Mouse (Mus musculus) liver, embryonic 18 days (tissue): Measurements from ENCODE around the gene Rnf13. TPM values are rescaled to one million over a fixed set of nuclear protein-coding genes. Genes with fewer than 3 reads are reported as not detected.

ENCODE experiments used
- polyA plus RNA-seq: library from polyadenylated mRNA; depleted of rRNA; stranded (reverse); fragments of >200 nt; gene quantifications from 2 replicates; pipeline ENCODE4 v1.2.3, GENCODE M21; 2012; rRNA removed

The Rnf13 gene
- polyA plus RNA-seq, result 27.7 and 31.7 TPM in 2 replicates

GRCm38 (mm10) chr3:57735511-57736370, at the start of gene Rnf13:
Gene Rnf13, plus strand, starts transcription at chr3:57736062.

GRCm38 (mm10) chr3:57692719-57693118, 43.1 kb upstream of the Rnf13 start, which contains the start of gene Ankub1:
Gene Ankub1, minus strand, starts transcription at chr3:57692799.

GRCm38 (mm10) chr3:57847760-57848185, 111.9 kb downstream of the Rnf13 start, which contains the start of gene Pfn2:
Gene Pfn2, minus strand, starts transcription at chr3:57848079.

Other genes starting within 250 kb of the Rnf13 start
- gene Wwtr1, start 160.2 kb upstream of the Rnf13 start, polyA plus RNA-seq, result 3.4 and 3.6 TPM in 2 replicates
- 18.2 and 20.0 TPM in 2 replicates for gene Commd2, start 84.3 kb upstream of the Rnf13 start, polyA plus RNA-seq
- 0.05 and 0.06 TPM in 2 replicates for gene Ankub1, start 43.3 kb upstream of the Rnf13 start, polyA plus RNA-seq
- gene Pfn2, start 112.0 kb downstream of the Rnf13 start, polyA plus RNA-seq, result 3.3 and 3.6 TPM in 2 replicates